Mouse (Mus musculus) embryonic facial prominence, embryonic 13.5 days (tissue): ENCODE measurements around the gene Nat9. TPM values are rescaled to one million over a fixed set of nuclear protein-coding genes. Genes with fewer than 3 reads are reported as not detected.

ENCODE experiments used
- ATAC-seq: fragments of 200-750 bp; cut with Nextera tagmentation; 2 replicates; pipeline ENCODE4 v1.8.0; 2017; ENCODE audit warnings: low read depth; ENCODE audit not compliant: insufficient number of reproducible peaks, insufficient read depth, low FRiP score, low TSS enrichment
- H3K27ac ChIP-seq: fragments of 300-500 bp; sonication (generic); 2 replicates; pipeline ENCODE4 v1.5.1; 2015; ENCODE audit warnings: moderate library complexity, mild to moderate bottlenecking, inconsistent platforms
- H3K27me3 ChIP-seq: fragments of 300-500 bp; sonication (generic); 2 replicates; pipeline ENCODE4 v1.6.1; 2015; ENCODE audit warnings: mild to moderate bottlenecking, inconsistent platforms
- H3K36me3 ChIP-seq: fragments of 300-500 bp; sonication (generic); 2 replicates; pipeline ENCODE4 v1.6.1; 2015; ENCODE audit warnings: mild to moderate bottlenecking, inconsistent platforms
- H3K4me1 ChIP-seq: fragments of 300-500 bp; sonication (generic); 2 replicates; pipeline ENCODE4 v1.6.1; 2015; ENCODE audit warnings: inconsistent platforms
- H3K4me2 ChIP-seq: fragments of 300-500 bp; sonication (generic); 2 replicates; pipeline ENCODE4 v1.6.1; 2015; ENCODE audit warnings: moderate library complexity, mild to moderate bottlenecking, inconsistent platforms
- H3K4me3 ChIP-seq: fragments of 300-500 bp; sonication (generic); 2 replicates; pipeline ENCODE4 v1.5.1; 2015; ENCODE audit warnings: mild to moderate bottlenecking, inconsistent platforms
- H3K9ac ChIP-seq: fragments of 300-500 bp; sonication (generic); 2 replicates; pipeline ENCODE4 v1.6.1; 2015; ENCODE audit warnings: mild to moderate bottlenecking, inconsistent platforms
- H3K9me3 ChIP-seq: fragments of 300-500 bp; sonication (generic); 2 replicates; pipeline ENCODE4 v1.6.1; 2016; ENCODE audit warnings: inconsistent platforms
- WGBS: fragments of 180-500 bp; shearing (Covaris S2); methylation state at CpG from one replicate; pipeline ENCODE4 v1.1.7; 2015; ENCODE audit warnings: mixed read lengths; 5-methylcytosine and 5-hydroxymethylcytosine counted together
- polyA plus RNA-seq: library from polyadenylated mRNA; unstranded; fragments of >200 nt; fragmentation: Nextera tagmentation; extraction: Ambion mirVana; gene quantifications from 2 replicates; pipeline ENCODE4 v1.2.1, GENCODE M21; 2015

Nat9 gene
- polyA plus RNA-seq, 1 experiment from 2014 or later = 23.9 TPM

DNA sequence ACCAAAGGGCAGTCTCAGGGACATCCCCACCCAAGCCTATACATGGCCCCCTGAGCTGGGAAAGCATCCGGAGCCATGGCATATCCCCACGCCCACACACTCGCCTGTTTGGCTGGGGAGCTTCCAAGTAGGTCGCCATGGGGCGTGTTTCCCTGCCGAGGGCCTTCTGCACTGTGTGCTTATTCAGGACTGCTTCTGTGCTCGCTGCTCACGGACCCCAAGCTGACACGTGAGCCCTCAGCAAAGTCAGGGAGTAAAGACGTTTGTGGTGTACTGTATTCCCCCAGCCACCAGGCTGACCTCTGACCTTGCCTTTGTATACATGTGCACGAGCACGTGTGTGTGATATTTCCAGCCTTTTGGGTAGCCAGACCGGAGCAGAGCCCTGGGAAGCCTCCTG is 24.5 kb upstream of the Nat9 start:
- no peak overlapping the region for H3K4me2 ChIP-seq
- no peak for ATAC-seq
- H3K9ac ChIP-seq = no peak overlapping the region
- no peaks in the 10 kb centered on the region for H3K27me3 ChIP-seq
- WGBS = 49% methylated on average over 13 of the region's 13 CpGs
- peaks cover 8% of the 10 kb centered on the region for H3K4me1 ChIP-seq
- no peaks in the 10 kb centered on the region for H3K9me3 ChIP-seq
- H3K27ac ChIP-seq = no peak overlapping the region
- no peak overlapping the region for H3K4me3 ChIP-seq
- peaks cover 15% of the 10 kb centered on the region for H3K36me3 ChIP-seq

DNA sequence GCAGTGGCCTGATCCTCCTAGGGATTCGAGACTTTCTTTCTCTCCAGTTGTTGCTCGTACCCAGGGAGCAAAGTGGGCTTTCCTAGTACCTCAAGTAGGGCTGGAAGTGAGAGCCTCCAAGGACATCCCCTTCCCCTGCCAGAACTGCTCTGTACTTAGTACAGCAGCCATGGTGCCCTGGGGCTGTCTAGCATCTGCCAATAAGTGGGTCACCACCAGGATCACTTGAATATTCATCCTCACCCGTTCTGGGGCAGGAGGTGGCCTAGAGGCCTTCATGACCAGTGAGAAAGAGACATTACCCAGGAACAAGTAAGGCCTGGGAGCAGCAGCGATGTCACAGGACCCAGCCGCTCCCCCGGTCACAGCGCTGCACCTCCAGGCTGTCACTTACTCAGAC is 22.3 kb upstream of the Nat9 start:
- ATAC-seq = no peak
- no peak overlapping the region for H3K27ac ChIP-seq

DNA sequence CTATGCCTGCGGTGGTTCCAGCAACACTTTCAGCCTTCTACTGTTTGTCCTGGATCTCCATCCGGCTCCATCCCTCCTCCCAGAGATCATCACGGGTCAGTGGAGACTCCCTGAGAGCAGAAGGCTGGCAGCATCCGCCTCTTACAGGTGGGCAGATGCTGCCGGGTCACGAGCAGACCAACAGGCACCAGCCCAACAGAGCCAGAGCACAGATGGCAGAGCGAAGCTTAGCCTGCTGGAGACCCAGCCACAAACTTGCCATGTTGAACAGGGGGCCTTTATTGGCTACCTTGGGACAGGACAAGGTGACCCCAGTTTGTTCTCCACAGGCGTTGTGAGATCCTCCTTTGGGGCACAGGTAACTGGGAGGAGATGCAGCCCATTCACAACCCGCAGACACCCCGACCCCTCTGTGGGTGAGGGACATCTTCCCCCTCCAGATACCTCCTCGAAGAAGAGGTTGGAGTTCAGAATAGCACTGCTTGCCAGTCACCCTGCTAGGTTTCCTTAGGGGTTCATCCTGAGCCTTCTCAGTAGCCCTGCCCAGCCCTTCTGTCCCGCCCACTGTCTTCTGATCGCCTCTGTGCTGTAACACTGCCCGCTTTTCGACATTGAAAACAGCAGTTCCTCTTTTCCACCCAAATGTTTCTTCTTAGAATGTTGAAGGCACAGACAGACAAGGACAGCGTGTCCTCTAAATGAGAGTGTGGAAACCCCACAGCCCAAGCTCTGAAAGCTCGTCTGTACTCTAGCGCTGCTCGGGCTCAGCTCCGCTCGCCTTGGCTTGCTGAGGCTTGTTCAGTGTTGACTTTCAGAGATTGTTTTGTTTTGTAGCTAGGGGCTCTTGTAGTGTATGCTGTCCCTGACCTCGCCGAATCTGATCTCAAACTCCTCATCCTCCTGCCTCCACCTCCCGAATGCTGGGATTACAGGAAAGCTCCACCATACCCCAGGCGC is 21.4 kb upstream of the Nat9 start:
- no peak overlapping the region for H3K4me2 ChIP-seq
- ATAC-seq = no peak
- H3K9me3 ChIP-seq = no peaks in the 10 kb centered on the region
- peaks cover 37% of the 10 kb centered on the region for H3K36me3 ChIP-seq
- no peaks in the 10 kb centered on the region for H3K27me3 ChIP-seq
- 0 out of 2 replicates have a peak, but pooled peaks cover 7% of the 10 kb centered on the region for H3K4me1 ChIP-seq
- no peak overlapping the region for H3K4me3 ChIP-seq
- no peak overlapping the region for H3K27ac ChIP-seq
- 68% methylated on average over 25 of the region's 25 CpGs for WGBS
- H3K9ac ChIP-seq = no peak overlapping the region

More for the DNA sequence above, 22.3 kb upstream of the Nat9 start:
- Histone ChIP-seq H3K4me2 (no peak overlapping the region), H3K36me3 (peaks cover 36% of the 10 kb centered on the region), H3K9ac (peak overlapping the region; percentile 1; the same call in 1 of the 2 replicates), H3K4me3 (no peak overlapping the region), H3K9me3 (no peaks in the 10 kb centered on the region), H3K27me3 (no peaks in the 10 kb centered on the region), H3K4me1 (0 out of 2 replicates have a peak, but pooled peaks cover 7% of the 10 kb centered on the region)
- WGBS = 69% methylated on average over 7 of the region's 7 CpGs

DNA sequence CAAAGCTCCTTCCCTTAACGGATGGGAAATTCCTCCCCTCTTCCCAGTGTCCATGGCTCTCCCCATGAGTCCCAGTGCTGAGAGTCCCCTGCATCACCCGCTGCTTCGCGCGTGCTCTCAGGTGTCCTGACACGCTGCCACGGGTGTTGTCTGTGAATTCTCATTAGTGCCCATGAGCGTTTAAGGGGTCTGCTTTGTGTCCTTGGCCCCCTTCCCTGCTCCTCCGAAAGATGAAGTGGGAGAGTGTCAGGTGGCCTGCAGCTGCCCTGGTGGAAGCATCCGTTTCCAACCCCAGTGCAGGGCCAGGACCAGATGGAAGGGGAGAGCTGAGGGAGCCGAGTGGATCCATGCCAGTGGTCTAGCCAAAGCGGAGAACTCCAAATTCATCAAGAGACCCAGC is 20.5 kb upstream of the Nat9 start:
- Histone ChIP-seq H3K9ac (no peak overlapping the region), H3K4me3 (no peak overlapping the region), H3K4me2 (no peak overlapping the region), H3K36me3 (peaks cover 37% of the 10 kb centered on the region), H3K27me3 (no peaks in the 10 kb centered on the region), H3K27ac (no peak overlapping the region), H3K4me1 (0 out of 2 replicates have a peak, but pooled peaks cover 7% of the 10 kb centered on the region), H3K9me3 (no peaks in the 10 kb centered on the region)
- ATAC-seq = no peak
- WGBS = 82% methylated on average over 12 of the region's 12 CpGs

DNA sequence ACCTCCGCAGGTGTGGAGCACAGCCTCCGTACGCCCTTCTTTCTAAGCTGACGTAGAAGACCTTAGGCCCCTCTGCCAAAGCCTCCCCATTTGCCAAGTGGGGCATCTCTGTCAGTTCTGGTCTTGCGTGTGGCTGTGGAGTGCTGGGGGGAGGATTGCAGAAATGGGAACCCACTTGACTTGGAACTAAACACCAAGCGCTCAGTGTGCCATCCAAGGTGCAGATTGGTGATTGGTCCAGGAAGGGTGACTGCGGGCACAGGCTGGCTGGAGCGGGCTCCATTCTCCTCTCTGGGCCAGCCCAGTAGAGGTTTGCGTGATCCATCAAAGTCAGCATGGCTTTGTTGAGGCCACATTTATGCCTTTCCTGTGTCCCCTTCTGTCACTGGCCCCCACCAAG is 15.1 kb upstream of the Nat9 start:
- no peaks in the 10 kb centered on the region for H3K27me3 ChIP-seq
- no peak overlapping the region for H3K4me3 ChIP-seq
- H3K36me3 ChIP-seq = peaks cover 50% of the 10 kb centered on the region
- no peak overlapping the region for H3K27ac ChIP-seq
- ATAC-seq = no peak
- H3K9me3 ChIP-seq = no peaks in the 10 kb centered on the region
- no peak overlapping the region for H3K9ac ChIP-seq
- H3K4me2 ChIP-seq = no peak overlapping the region
- no peaks in the 10 kb centered on the region for H3K4me1 ChIP-seq
- 93% methylated on average over 9 of the region's 9 CpGs for WGBS

DNA sequence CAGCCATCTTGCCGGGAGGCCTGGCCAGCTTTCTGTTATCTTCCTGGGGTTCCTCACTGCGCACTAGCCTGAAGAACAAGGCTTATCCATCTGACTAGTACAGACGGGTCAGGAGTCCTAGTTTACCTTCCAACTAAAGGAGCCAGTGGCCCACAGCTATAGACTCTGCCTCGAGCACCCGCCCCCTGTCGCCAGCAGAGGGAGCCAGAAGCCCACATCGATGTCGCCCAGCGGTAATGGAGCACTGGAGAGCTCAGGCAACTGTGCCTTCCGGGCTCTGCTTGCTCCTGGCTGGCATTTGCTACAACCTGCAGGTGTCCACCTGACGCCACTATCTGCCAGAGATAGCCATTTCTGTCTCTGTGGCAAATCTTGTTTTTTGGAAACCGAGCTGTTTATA is 14.7 kb upstream of the Nat9 start:
- H3K27me3 ChIP-seq = no peaks in the 10 kb centered on the region
- H3K9ac ChIP-seq = no peak overlapping the region

DNA sequence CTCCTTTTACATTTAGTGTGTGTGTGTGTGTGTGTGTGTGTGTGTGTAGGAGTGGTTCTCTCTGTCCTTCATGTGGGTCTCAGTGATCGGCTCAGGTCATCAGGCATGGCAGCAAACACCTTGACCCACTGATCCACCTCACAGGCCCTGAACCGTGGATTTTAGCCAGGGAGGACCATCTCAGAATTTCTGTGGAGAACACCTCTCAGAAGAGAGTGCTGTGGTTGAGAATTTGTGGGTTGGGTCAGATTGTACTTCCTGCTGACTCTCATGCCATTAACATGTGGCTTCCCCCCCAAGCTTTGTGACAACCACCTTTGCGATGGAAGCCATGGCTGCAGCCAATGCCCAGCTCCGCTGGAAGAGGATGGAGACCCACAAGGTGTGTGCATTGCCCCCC is 12.9 kb upstream of the Nat9 start:
- ATAC-seq = no peak
- H3K9me3 ChIP-seq = no peaks in the 10 kb centered on the region
- H3K4me3 ChIP-seq = no peak overlapping the region
- H3K36me3 ChIP-seq = peaks cover 36% of the 10 kb centered on the region
- no peaks in the 10 kb centered on the region for H3K27me3 ChIP-seq
- 0 out of 2 replicates have a peak overlapping the region, but pooled peaks have one; percentile 27 for H3K9ac ChIP-seq
- no peak overlapping the region for H3K4me2 ChIP-seq
- H3K27ac ChIP-seq = no peak overlapping the region
- no peaks in the 10 kb centered on the region for H3K4me1 ChIP-seq
- 91% methylated on average over 4 of the region's 4 CpGs for WGBS

More for the DNA sequence above, 14.7 kb upstream of the Nat9 start:
- no peak overlapping the region for H3K27ac ChIP-seq
- no peak for ATAC-seq
- peaks cover 50% of the 10 kb centered on the region for H3K36me3 ChIP-seq
- 12% methylated on average over 12 of the region's 12 CpGs for WGBS
- H3K9me3 ChIP-seq = no peaks in the 10 kb centered on the region
- H3K4me3 ChIP-seq = no peak overlapping the region
- H3K4me2 ChIP-seq = no peak overlapping the region
- no peaks in the 10 kb centered on the region for H3K4me1 ChIP-seq

DNA sequence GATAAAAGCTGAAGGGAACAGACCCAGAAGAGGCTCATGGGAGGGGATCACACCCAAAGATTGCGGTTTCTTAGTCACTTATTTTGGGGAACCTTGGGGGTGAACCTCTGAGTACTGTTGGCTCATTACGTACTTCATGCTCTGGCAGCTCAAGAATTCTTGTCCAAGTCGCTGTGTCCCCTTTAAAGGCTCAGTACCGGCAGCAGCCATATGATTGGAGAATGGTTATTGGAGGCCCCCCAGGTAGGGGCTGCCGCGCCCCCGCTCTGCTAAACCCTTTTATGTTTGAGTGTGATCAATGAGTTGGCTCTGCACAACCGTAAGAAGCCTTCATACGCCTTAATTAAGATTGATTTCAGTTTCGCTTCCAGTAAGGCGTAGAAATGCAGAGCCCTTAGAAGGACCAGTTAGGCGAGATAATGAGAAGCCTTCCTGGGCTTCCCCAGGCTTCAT is 11.3 kb upstream of the Nat9 start:
- Histone ChIP-seq H3K36me3 (peaks cover 28% of the 10 kb centered on the region), H3K9ac (no peak overlapping the region), H3K4me1 (no peaks in the 10 kb centered on the region), H3K27me3 (no peaks in the 10 kb centered on the region), H3K27ac (no peak overlapping the region), H3K4me3 (no peak overlapping the region), H3K4me2 (no peak overlapping the region), H3K9me3 (no peaks in the 10 kb centered on the region)
- WGBS = 72% methylated on average over 12 of the region's 12 CpGs
- ATAC-seq = no peak

DNA sequence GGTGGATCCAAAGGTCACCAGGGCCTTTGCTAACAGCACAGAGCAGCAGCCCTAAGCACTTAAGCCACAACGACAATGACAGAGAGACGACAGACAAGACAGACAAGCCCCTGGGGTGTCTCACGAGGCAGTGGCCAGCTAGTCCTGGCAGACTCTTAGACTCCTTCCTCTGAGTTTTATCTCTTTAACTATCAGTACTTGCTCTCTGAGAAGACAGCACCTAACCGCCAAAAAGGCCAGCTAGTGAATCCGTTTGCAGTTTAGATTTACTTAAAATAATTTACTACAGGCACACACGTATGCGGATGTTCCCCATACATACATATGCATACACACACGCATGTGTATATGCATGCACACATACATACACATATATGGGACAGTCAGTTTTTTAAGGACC is 9.9 kb upstream of the Nat9 start:
- Histone ChIP-seq H3K4me1 (no peaks in the 10 kb centered on the region), H3K27ac (no peak overlapping the region), H3K4me3 (no peak overlapping the region), H3K27me3 (no peaks in the 10 kb centered on the region), H3K9me3 (no peaks in the 10 kb centered on the region), H3K4me2 (no peak overlapping the region), H3K36me3 (peaks cover 28% of the 10 kb centered on the region; the same call in 1 of the 2 replicates), H3K9ac (no peak overlapping the region)
- 80% methylated on average over 8 of the region's 8 CpGs for WGBS
- ATAC-seq = no peak

DNA sequence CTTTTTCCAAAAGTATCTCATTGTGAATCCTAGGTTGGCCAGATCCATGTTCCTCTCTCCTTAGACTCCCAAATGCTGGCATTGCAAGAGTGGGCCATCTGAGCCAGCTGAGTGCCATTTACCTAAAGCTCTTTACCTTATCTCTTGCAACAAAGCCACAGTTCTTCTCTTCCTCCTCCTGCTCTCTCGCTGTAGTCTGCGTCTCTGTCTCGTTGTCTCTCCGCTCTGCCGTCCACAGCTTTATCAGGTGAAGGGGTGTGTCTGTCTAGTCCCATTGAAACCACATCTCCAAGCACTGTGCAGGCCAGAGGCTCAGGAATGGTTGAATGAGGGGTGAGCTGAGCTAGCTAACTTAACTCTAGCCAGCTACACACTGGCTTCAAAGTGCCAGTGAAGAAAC is 8.3 kb upstream of the Nat9 start:
- H3K9ac ChIP-seq = no peak overlapping the region
- no peak overlapping the region for H3K4me2 ChIP-seq
- peaks cover 23% of the 10 kb centered on the region for H3K36me3 ChIP-seq
- H3K4me1 ChIP-seq = 0 out of 2 replicates have a peak, but pooled peaks cover 2% of the 10 kb centered on the region
- H3K4me3 ChIP-seq = no peak overlapping the region
- WGBS = 89% methylated on average over 5 of the region's 5 CpGs
- ATAC-seq = no peak
- no peak overlapping the region for H3K27ac ChIP-seq
- H3K9me3 ChIP-seq = no peaks in the 10 kb centered on the region
- no peaks in the 10 kb centered on the region for H3K27me3 ChIP-seq

DNA sequence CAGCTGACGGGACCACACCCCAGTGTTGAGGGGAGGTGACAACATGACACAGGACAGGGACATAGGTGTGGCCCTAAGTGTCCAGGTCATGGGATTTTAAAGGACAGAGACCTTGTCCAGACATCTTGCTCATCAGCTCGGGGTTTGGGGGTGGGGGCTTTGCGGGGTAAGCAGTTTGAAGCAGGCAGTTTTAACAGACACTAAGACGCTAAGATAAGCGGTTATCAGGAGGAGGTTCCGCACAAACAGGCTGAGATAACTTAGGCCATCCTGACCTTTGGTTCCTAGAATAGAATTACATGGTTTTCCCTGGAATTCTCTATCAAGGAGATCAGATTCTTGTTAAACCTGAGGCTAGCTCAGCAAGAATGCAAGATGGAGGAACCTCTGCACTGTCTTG is 7.0 kb upstream of the Nat9 start:
- Histone ChIP-seq H3K4me3 (no peak overlapping the region), H3K4me1 (0 out of 2 replicates have a peak, but pooled peaks cover 2% of the 10 kb centered on the region), H3K9me3 (no peaks in the 10 kb centered on the region), H3K9ac (no peak overlapping the region), H3K27me3 (no peaks in the 10 kb centered on the region), H3K27ac (no peak overlapping the region), H3K4me2 (no peak overlapping the region), H3K36me3 (peaks cover 18% of the 10 kb centered on the region)
- WGBS = 91% methylated on average over 6 of the region's 6 CpGs
- no peak for ATAC-seq

DNA sequence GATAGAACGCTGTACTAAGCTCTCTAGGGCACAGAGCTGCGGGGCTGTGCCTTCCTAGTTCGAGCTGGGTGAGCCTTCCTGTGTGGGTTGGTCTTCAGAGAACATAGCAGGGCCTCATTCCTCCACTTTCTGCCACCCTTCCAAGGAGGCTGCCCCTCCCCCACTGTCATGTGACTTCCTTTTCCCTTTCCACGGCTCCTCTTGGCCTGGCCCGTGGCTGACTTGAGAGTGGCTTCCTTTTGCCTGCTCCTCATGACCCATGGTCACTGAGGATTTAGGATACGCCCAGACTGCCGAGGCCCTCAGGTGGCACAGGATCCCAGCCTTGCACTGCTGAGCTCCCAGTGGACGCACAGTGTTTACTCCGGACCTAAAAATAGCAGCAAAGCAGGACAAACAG is 4.5 kb upstream of the Nat9 start:
- H3K4me3 ChIP-seq = no peak overlapping the region
- 60% methylated on average over 9 of the region's 9 CpGs for WGBS
- 0 out of 2 replicates have a peak overlapping the region, but pooled peaks have one; percentile 40 for H3K9ac ChIP-seq

More for the DNA sequence above, 4.5 kb upstream of the Nat9 start:
- no peaks in the 10 kb centered on the region; the same call in 1 of the 2 replicates for H3K27me3 ChIP-seq
- no peak for ATAC-seq
- peaks cover 9% of the 10 kb centered on the region for H3K4me1 ChIP-seq
- H3K9me3 ChIP-seq = no peaks in the 10 kb centered on the region
- no peak overlapping the region for H3K4me2 ChIP-seq
- H3K36me3 ChIP-seq = peaks cover 14% of the 10 kb centered on the region
- H3K27ac ChIP-seq = no peak overlapping the region
